Mouse (Mus musculus) lung, embryonic 15.5 days (tissue): ENCODE measurements around the gene Ptpn3. TPM values are rescaled to one million over a fixed set of nuclear protein-coding genes. Genes with fewer than 3 reads are reported as not detected.

Source experiments
- polyA plus RNA-seq: library from polyadenylated mRNA; unstranded; fragments of >200 nt; fragmentation: Nextera tagmentation; extraction: Ambion mirVana; gene quantifications from 2 replicates; pipeline ENCODE4 v1.2.1, GENCODE M21; 2015

The Ptpn3 gene
- polyA plus RNA-seq, 1 experiment from 2014 or later = 4.6 TPM

Other genes with a start within 250 kb of the Ptpn3 start
- gene Epb41l4b, start 158.4 kb downstream of the Ptpn3 start, polyA plus RNA-seq = 1.1 and 1.4 TPM in 2 replicates
- 7.9 and 8.0 TPM in 2 replicates for gene Palm2, start 132.4 kb upstream of the Ptpn3 start, polyA plus RNA-seq